Mouse (Mus musculus): ENCODE measurements around the gene Tmem240.

DNA sequence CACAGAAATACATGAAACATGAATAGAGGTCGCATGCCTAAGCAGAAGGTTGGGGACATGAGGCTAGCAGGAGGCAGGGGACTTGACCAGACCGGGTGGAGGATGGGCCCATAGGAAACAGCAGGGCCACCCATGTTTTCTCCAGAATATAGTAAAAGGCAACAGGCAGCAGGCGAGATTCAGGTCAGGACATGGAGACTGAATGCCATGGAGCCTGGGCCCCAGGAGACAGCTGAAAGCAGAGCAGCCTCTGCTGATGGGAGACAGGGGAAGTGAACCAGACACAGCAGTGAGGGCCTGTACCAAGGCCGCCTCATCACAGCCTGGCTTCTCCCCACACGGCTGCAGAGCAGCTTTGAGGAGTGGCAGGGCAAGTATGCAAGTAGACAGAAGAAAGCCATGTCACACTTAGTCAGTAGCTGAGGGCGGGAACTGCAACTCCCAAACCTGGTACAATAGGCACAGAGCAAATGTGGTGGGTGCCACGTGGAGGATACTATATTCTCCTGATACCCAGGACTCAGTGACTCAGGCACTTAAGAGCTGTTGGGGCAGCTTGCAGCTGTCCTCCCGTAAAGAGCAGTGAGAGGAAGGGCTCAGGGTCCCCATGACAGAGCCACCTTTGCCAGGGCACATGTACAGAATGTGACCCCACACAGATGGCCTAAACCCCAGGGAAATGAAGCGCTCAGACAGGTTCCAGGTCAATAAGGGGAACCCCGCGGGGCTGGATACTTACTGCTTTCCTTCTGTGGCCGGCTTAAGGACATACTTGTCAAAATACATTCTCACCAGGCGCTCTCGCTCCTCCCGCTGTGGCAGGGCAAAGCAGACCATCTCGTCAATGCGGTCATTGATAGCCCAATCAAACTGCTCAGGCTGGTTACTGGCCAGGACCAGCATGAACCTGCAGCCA is 12.2 kb downstream of the Tmem240 start:
- TF ChIP-seq POLR2A (IDR thresholded peaks at IDR 0.05; ENCODE audit: borderline replicate concordance, insufficient read depth, low read length) (0 out of 2 replicates have a peak, but pooled peaks have one; percentile 19), CTCF (IDR thresholded peaks at IDR 0.05; ENCODE audit: borderline replicate concordance, insufficient read depth, low read depth, low read length) (no peak)
